In genomic region chr3:86072066-86072465, GRCm38 (mm10) we compare ENCODE assay signal across 19 mouse cellular contexts.
DNase-seq lines count a peak whose midpoint lies in the region; ATAC-seq and TF ChIP-seq lines count a peak whose summit lies in the region.
"Had no signal": no experiment of that assay in that cellular context is flagged by ENCODE, and none has a peak within 500 bp of the region (broad histone marks: within the 10 kb centered on the region; RNA-seq: fewer than 3 reads in every experiment).

No protein-coding gene starts in this region.

- H3K4me3 ChIP-seq in lung, embryonic 14.5 days (ENCODE audit: low read depth, low read length), result no peak overlapping the region
- H3K4me3 ChIP-seq: embryonic facial prominence, embryonic 10.5 days; embryonic facial prominence, embryonic 12.5 days; forebrain, embryonic 13.5 days; forebrain, embryonic 15.5 days had no signal

- H3K9me3 ChIP-seq in lung, embryonic 14.5 days (ENCODE audit: low read depth, low read length), result no peaks in the 10 kb centered on the region
- H3K9me3 ChIP-seq: embryonic facial prominence, embryonic 10.5 days; embryonic facial prominence, embryonic 12.5 days; forebrain, embryonic 13.5 days; forebrain, embryonic 15.5 days had no signal

- no peak overlapping the region for H3K9ac ChIP-seq in lung, embryonic 14.5 days
- H3K9ac ChIP-seq: embryonic facial prominence, embryonic 12.5 days; forebrain, embryonic 13.5 days; forebrain, embryonic 15.5 days; forebrain, postnatal 0 days had no signal

- H3K4me1 ChIP-seq in lung, embryonic 14.5 days (ENCODE audit: insufficient read depth), result no peaks in the 10 kb centered on the region
- H3K4me1 ChIP-seq: embryonic facial prominence, embryonic 10.5 days; forebrain, embryonic 13.5 days; forebrain, embryonic 15.5 days had no signal

- no peak overlapping the region for H3K4me2 ChIP-seq in lung, embryonic 14.5 days
- H3K4me2 ChIP-seq: embryonic facial prominence, embryonic 12.5 days; forebrain, embryonic 13.5 days; forebrain, embryonic 15.5 days had no signal

- H3K27me3 ChIP-seq in lung, embryonic 14.5 days (ENCODE audit: insufficient read depth, low read length), result no peaks in the 10 kb centered on the region
- H3K27me3 ChIP-seq: embryonic facial prominence, embryonic 12.5 days; forebrain, embryonic 13.5 days; forebrain, embryonic 15.5 days; Patski had no signal

- peak; percentile 13 for DNase-seq in cerebellum, adult 9-10 months
- peak; percentile 26 to 32 for DNase-seq in cerebellum, postnatal 14 days
- DNase-seq in cerebellum, adult 11-12 months, result no peak
- DNase-seq in lung, embryonic 14.5 days, result peak; percentile 32
- no peak for DNase-seq in lung, postnatal 4 days
- peak; percentile 34 for DNase-seq in 416B (ENCODE audit: low read depth)
- DNase-seq in layer of hippocampus, adult 11-12 months (ENCODE audit: low spot score), result no peak
- DNase-seq: adrenal gland, adult 8-10 months; adrenal gland, postnatal 14 days; adrenal gland, postnatal 36 days; cerebellum, adult 8-10 months; forebrain, postnatal 0 days had no signal

- no peaks in the 10 kb centered on the region for H3K36me3 ChIP-seq in lung, embryonic 14.5 days (ENCODE audit: insufficient read depth)
- H3K36me3 ChIP-seq: embryonic facial prominence, embryonic 10.5 days; embryonic facial prominence, embryonic 12.5 days; forebrain, embryonic 15.5 days had no signal

- H3K27ac ChIP-seq in lung, embryonic 14.5 days (ENCODE audit: low read depth), result no peak overlapping the region
- H3K27ac ChIP-seq: embryonic facial prominence, embryonic 10.5 days; embryonic facial prominence, embryonic 12.5 days; forebrain, embryonic 13.5 days; forebrain, embryonic 15.5 days had no signal

- 58% methylated on average over 3 of the region's 3 CpGs for WGBS in lung, embryonic 14.5 days

- ATAC-seq in cerebellum, adult (ENCODE audit: insufficient number of reproducible peaks, low FRiP score, low TSS enrichment), result no peak
- no peak for ATAC-seq in lung, embryonic 14.5 days (ENCODE audit: insufficient read depth)
- ATAC-seq: activated CD4-positive, CD25-positive, alpha-beta regulatory T cell, adult 4 months; forebrain, embryonic 13.5 days; forebrain, embryonic 15.5 days; forebrain, postnatal 0 days; Patski had no signal

- no peak for TF ChIP-seq CTCF in lung, embryonic 14.5 days (IDR thresholded peaks at IDR 0.05; ENCODE audit: low read depth)

Comparison
In these comparisons a context has a peak if more than half of its experiments do, and no peak if none do; other contexts are left out.
1. DNase-seq: peak in cerebellum, adult 9-10 months (single experiment), cerebellum, postnatal 14 days (2 of 2), lung, embryonic 14.5 days (single experiment) and 416B (single experiment); none in cerebellum, adult 11-12 months (single experiment), lung, postnatal 4 days (0 of 2) and layer of hippocampus, adult 11-12 months (single experiment).